Comparison of ENCODE assay signal across 9 mouse cellular contexts in the genomic region with DNA sequence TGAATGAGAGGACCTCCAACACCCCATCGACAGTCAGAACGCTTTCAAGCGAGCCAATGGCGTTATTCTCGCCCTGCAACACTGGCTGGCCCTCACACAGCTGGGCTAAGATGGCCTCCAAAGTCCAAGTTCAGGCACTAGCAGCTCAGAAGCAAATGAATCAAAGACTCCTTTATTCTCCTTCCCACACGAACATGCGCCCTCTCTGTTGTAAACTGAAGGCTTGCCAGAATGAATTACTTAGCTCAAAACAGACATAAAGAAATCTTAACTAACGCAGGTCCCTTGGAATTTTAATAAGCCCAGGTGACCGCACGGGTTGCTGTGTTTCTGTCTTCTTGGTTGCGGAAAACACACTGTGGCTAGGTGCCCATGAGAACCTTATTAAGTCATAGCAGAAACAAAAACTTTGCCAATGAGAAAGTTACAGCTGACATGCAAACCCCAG. TPM values are rescaled to one million over a fixed set of nuclear protein-coding genes. Genes with fewer than 3 reads are reported as not detected.
A peak's percentile ranks its signal among the peaks of the same experiment; 100 is the strongest.
DNase-seq lines count a peak whose midpoint lies in the region; ATAC-seq and TF ChIP-seq lines count a peak whose summit lies in the region.
"Had no signal": no experiment of that assay in that cellular context is flagged by ENCODE, and none has a peak within 500 bp of the region (broad histone marks: within the 10 kb centered on the region; RNA-seq: fewer than 3 reads in every experiment).

No protein-coding gene starts in this region.

- no peak overlapping the region for H3K4me3 ChIP-seq in forebrain, embryonic 10.5 days
- no peak overlapping the region for H3K4me3 ChIP-seq in heart, postnatal 0 days (ENCODE audit: low read depth, low read length)
- no peak overlapping the region for H3K4me3 ChIP-seq in midbrain, embryonic 14.5 days (replicated peaks; ENCODE audit: low read depth, low read length)
- H3K4me3 ChIP-seq: megakaryocyte, embryonic 14.5 days had no signal

- WGBS in forebrain, embryonic 10.5 days, result 78% methylated on average over 11 of the region's 11 CpGs
- 51% methylated on average over 11 of the region's 11 CpGs for WGBS in heart, postnatal 0 days
- WGBS in midbrain, embryonic 14.5 days, result 38% methylated on average over 11 of the region's 11 CpGs

- peak overlapping the region; percentile 60 for H3K27ac ChIP-seq in forebrain, embryonic 10.5 days
- H3K27ac ChIP-seq in heart, postnatal 0 days (ENCODE audit: low read depth), result peak overlapping the region; percentile 86
- H3K27ac ChIP-seq in midbrain, embryonic 14.5 days (replicated peaks; ENCODE audit: low read depth, low read length), result no peak overlapping the region

- no peak for TF ChIP-seq CTCF in heart, postnatal 0 days (IDR thresholded peaks at IDR 0.05; ENCODE audit: low read depth)

- no peaks in the 10 kb centered on the region for H3K9me3 ChIP-seq in forebrain, embryonic 10.5 days
- H3K9me3 ChIP-seq in heart, postnatal 0 days (replicated peaks; ENCODE audit: control insufficient read depth, low read length), result no peaks in the 10 kb centered on the region
- no peaks in the 10 kb centered on the region for H3K9me3 ChIP-seq in midbrain, embryonic 14.5 days (ENCODE audit: control insufficient read depth, low read length)
- H3K9me3 ChIP-seq: megakaryocyte, embryonic 14.5 days had no signal

- no peak overlapping the region for H3K9ac ChIP-seq in heart, postnatal 0 days (replicated peaks; ENCODE audit: low read depth, low read length)
- no peak overlapping the region for H3K9ac ChIP-seq in midbrain, embryonic 14.5 days (replicated peaks; ENCODE audit: low read length)

- H3K36me3 ChIP-seq in forebrain, embryonic 10.5 days (replicated peaks), result no peaks in the 10 kb centered on the region
- H3K36me3 ChIP-seq in heart, postnatal 0 days (replicated peaks; ENCODE audit: control insufficient read depth, insufficient read depth, low read length), result peaks cover 4% of the 10 kb centered on the region; the same call in 1 of the 2 replicates
- no peaks in the 10 kb centered on the region for H3K36me3 ChIP-seq in midbrain, embryonic 14.5 days (ENCODE audit: control insufficient read depth, insufficient read depth, low read length)

- intact Hi-C loops in left cerebral cortex, postnatal 14 days (cut with DNase I), result no loop called here

- peak; percentile 24 to 29 for DNase-seq in left cerebral cortex, postnatal 14 days (ENCODE audit: low spot score in 2 of 2)
- no peak for DNase-seq in left cerebral cortex, adult 8-10 months (ENCODE audit: low spot score in 2 of 2)
- no peak for DNase-seq in forebrain, embryonic 10.5 days (ENCODE audit: extremely low spot score, low spot score)
- DNase-seq in heart, postnatal 0 days (ENCODE audit: low spot score), result no peak
- peak; percentile 47 for DNase-seq in midbrain, embryonic 14.5 days
- DNase-seq in T-cell, adult 2 months (ENCODE audit: low spot score), result no peak

- H3K4me1 ChIP-seq in forebrain, embryonic 10.5 days, result peaks cover 63% of the 10 kb centered on the region
- peaks cover 66% of the 10 kb centered on the region for H3K4me1 ChIP-seq in heart, postnatal 0 days (ENCODE audit: control insufficient read depth, insufficient read depth)
- H3K4me1 ChIP-seq in midbrain, embryonic 14.5 days (ENCODE audit: control insufficient read depth, insufficient read depth, low read length), result peaks cover 14% of the 10 kb centered on the region; the same call in 1 of the 2 replicates

- no peak for ATAC-seq in heart, postnatal 0 days (ENCODE audit: insufficient read depth, low read depth)
- peak; percentile 35; the same call in 1 of the 2 replicates for ATAC-seq in midbrain, embryonic 14.5 days (ENCODE audit: low FRiP score, low TSS enrichment)
- ATAC-seq in cerebellum, adult (ENCODE audit: insufficient number of reproducible peaks, low FRiP score, low TSS enrichment), result no peak
- ATAC-seq in megakaryocyte progenitor cell, adult 5-6 weeks (replicated peaks; ENCODE audit: poor library complexity), result no peak

- no peak overlapping the region for H3K4me2 ChIP-seq in heart, postnatal 0 days (ENCODE audit: low read depth, low read length)
- H3K4me2 ChIP-seq in midbrain, embryonic 14.5 days (ENCODE audit: low read length), result no peak overlapping the region

- no peak for TF ChIP-seq EP300 in heart, postnatal 0 days (IDR thresholded peaks at IDR 0.05; ENCODE audit: low read depth)

- no peaks in the 10 kb centered on the region for H3K27me3 ChIP-seq in forebrain, embryonic 10.5 days (ENCODE audit: poor library complexity, severe bottlenecking)
- H3K27me3 ChIP-seq in heart, postnatal 0 days (ENCODE audit: control insufficient read depth, insufficient read depth, low read length), result no peaks in the 10 kb centered on the region
- no peaks in the 10 kb centered on the region for H3K27me3 ChIP-seq in midbrain, embryonic 14.5 days (ENCODE audit: control insufficient read depth, insufficient read depth, low read length)

RNA-seq across cellular contexts. Expression of gene Gab1, which starts 10.4 kb away (rescaled TPM):
- total RNA-seq in left cerebral cortex, postnatal 14 days (2021), result 10 to 100 TPM; 12.3 to 14.9 TPM
- total RNA-seq in left cerebral cortex, adult 8-10 months (2022), result 10 to 100 TPM; 17.7 to 23.4 (median 20.4) TPM
- polyA plus RNA-seq in forebrain, embryonic 10.5 days (2016; fragmentation: Nextera tagmentation; extraction: Ambion mirVana), result 10.1 and 11.4 TPM in 2 replicates
- 54.0 and 54.9 TPM in 2 replicates for total RNA-seq in heart, postnatal 0 days (2014; rRNA removed; ENCODE audit: low replicate concordance)
- polyA plus RNA-seq in heart, postnatal 0 days (2015; fragmentation: Nextera tagmentation; extraction: Ambion mirVana), result 18.8 and 19.1 TPM in 2 replicates
- 7.5 and 13.0 TPM in 2 replicates for polyA plus RNA-seq in midbrain, embryonic 14.5 days (2014; fragmentation: Nextera tagmentation; extraction: Ambion mirVana)
- 3.5 and 6.0 TPM in 2 replicates for total RNA-seq in megakaryocyte progenitor cell, adult 5-6 weeks (2015)
- 2.7 and 3.0 TPM in 2 replicates for total RNA-seq in megakaryocyte progenitor cell, adult 5-6 weeks (2017)

Comparison
In these comparisons a context has a peak if more than half of its experiments do, and no peak if none do; other contexts are left out.
1. DNase-seq: peak in left cerebral cortex, postnatal 14 days (2 of 2) and midbrain, embryonic 14.5 days (single experiment); none in left cerebral cortex, adult 8-10 months (0 of 2), forebrain, embryonic 10.5 days (single experiment), heart, postnatal 0 days (single experiment) and T-cell, adult 2 months (single experiment).